Mouse (Mus musculus): ENCODE measurements around the gene Yae1d1. TPM values are rescaled to one million over a fixed set of nuclear protein-coding genes. Genes with fewer than 3 reads are reported as not detected.

Gene Yae1d1
- total RNA-seq, 2 experiments from 2014 or later = 21.7 to 22.6 TPM

Other genes starting within 250 kb of the Yae1d1 start
- 10 to 100 TPM; 49.0 to 50.1 TPM for gene Cdk13, start 188.3 kb downstream of the Yae1d1 start, total RNA-seq (2021)
- gene Rala, start 49.1 kb downstream of the Yae1d1 start, total RNA-seq (2021) = 10 to 100 TPM; 60.0 to 65.6 TPM

All from adrenal gland, postnatal 10 days (tissue).